Mouse (Mus musculus): Measurements from ENCODE around the gene Polr3g. TPM values are rescaled to one million over a fixed set of nuclear protein-coding genes. Genes with fewer than 3 reads are reported as not detected.
"Not testable (repeated sequence)": the region's sequence is repeated elsewhere in the genome, so short reads cannot be mapped to it uniquely, and the experiment has no call there.

The Polr3g gene
- total and polyA plus RNA-seq, 3 experiments: 26.2 to 79.4 (median 36.8) TPM

GRCm38 (mm10) chr13:81650382-81650781 lies 60.4 kb downstream of the Polr3g start:
- Histone ChIP-seq H3K4me3 (ENCODE audit: control insufficient read depth in 1 of 2, insufficient read depth in 1 of 2, low read depth in 2 of 2, low read length in 2 of 2) (peak overlapping the region in 1 of 2 experiments; percentile 46; a peak in 2 of 4 replicates), H3K36me3 (ENCODE audit: control insufficient read depth in 1 of 2, insufficient read depth in 2 of 2, low read length in 2 of 2) (peaks cover 0 to 19% of the 10 kb centered on the region in 2 experiments; a peak in 2 of 4 replicates)
- not testable (repeated sequence) for H3K9me3 ChIP-seq (replicated peaks; ENCODE audit: insufficient read depth, low read length); H3K27ac ChIP-seq (ENCODE audit: control insufficient read depth, low read depth, low read length); H3K4me1 ChIP-seq (ENCODE audit: control insufficient read depth in 1 of 2, insufficient read depth in 2 of 2, low read length in 2 of 2); H3K9ac ChIP-seq (ENCODE audit: control insufficient read depth, low read depth, low read length, poor library complexity, severe bottlenecking); H3K79me2 ChIP-seq (ENCODE audit: control insufficient read depth, insufficient read depth, low read length, poor library complexity); H3K27me3 ChIP-seq (ENCODE audit: control insufficient read depth in 1 of 2, insufficient read depth in 2 of 2, low read length in 2 of 2); DNase-seq (ENCODE audit: low read depth, low spot score)
- TF ChIP-seq RCOR1 (IDR thresholded peaks at IDR 0.05; ENCODE audit: low read depth, low read length): peak; percentile 56; the same call in 1 of the 2 replicates
- peak; percentile 47; the same call in 1 of the 2 replicates for TF ChIP-seq TCF12 (IDR thresholded peaks at IDR 0.05; ENCODE audit: low read depth, low read length)
- peak; percentile 17; the same call in 1 of the 2 replicates for TF ChIP-seq TAL1 (IDR thresholded peaks at IDR 0.05; ENCODE audit: low read length)
- TF ChIP-seq EP300 (IDR thresholded peaks at IDR 0.05; ENCODE audit: low read depth in 1 of 2, low read length in 2 of 2): peak in 1 of 2 experiments; percentile 35; a peak in 1 of 4 replicates

- H3K4me1 ChIP-seq (ENCODE audit: control insufficient read depth in 1 of 2, insufficient read depth in 2 of 2, low read length in 2 of 2): peaks cover 9 to 30% of the 10 kb centered on the region in 2 experiments
- no peak for TF ChIP-seq MAFK (IDR thresholded peaks at IDR 0.05; ENCODE audit: borderline replicate concordance, low read depth, low read length)
- TF ChIP-seq KAT2A (conservative IDR thresholded peaks at IDR 0.05; ENCODE audit: low read depth, low read length): no peak; the same call in 1 of the 2 replicates
- TF ChIP-seq GATA1 (IDR thresholded peaks at IDR 0.05; ENCODE audit: low read depth, low read length): peak; percentile 85
- TF ChIP-seq EP300 (IDR thresholded peaks at IDR 0.05; ENCODE audit: low read depth in 1 of 2, low read length in 2 of 2): peak; percentile 86 to 89
- TF ChIP-seq NELFE (IDR thresholded peaks at IDR 0.05; ENCODE audit: low read depth, low read length): no peak
- TF ChIP-seq ZC3H11A (IDR thresholded peaks at IDR 0.05; ENCODE audit: low read depth, low read length): no peak
- no peak for TF ChIP-seq ZMIZ1 (IDR thresholded peaks at IDR 0.05; ENCODE audit: low read depth, low read length)
- TF ChIP-seq POLR2AphosphoS5 (IDR thresholded peaks at IDR 0.05; ENCODE audit: borderline replicate concordance, low read depth, low read length): no peak
- TF ChIP-seq RCOR1 (IDR thresholded peaks at IDR 0.05; ENCODE audit: low read depth, low read length): peak; percentile 90
- TF ChIP-seq HCFC1 (IDR thresholded peaks at IDR 0.05; ENCODE audit: low read depth, low read length): no peak
- TF ChIP-seq USF2 (IDR thresholded peaks at IDR 0.05; ENCODE audit: borderline replicate concordance in 1 of 2, insufficient read depth in 1 of 2, low read depth in 1 of 2, low read length in 2 of 2): no peak
- TF ChIP-seq MYC (IDR thresholded peaks at IDR 0.05; ENCODE audit: low read depth, low read length): no peak
- TF ChIP-seq CHD2 (IDR thresholded peaks at IDR 0.05; ENCODE audit: low read length): no peak
- TF ChIP-seq NRF1 (IDR thresholded peaks at IDR 0.05; ENCODE audit: insufficient read depth, low read depth, low read length, poor library complexity, severe bottlenecking): no peak
- TF ChIP-seq MAX (IDR thresholded peaks at IDR 0.05; ENCODE audit: low read length): no peak
- no peak for TF ChIP-seq UBTF (IDR thresholded peaks at IDR 0.05; ENCODE audit: borderline replicate concordance, insufficient read depth, low read depth, low read length)
- TF ChIP-seq CTCF (IDR thresholded peaks at IDR 0.05 in 2 of 3, conservative IDR thresholded peaks at IDR 0.05 in 1 of 3; ENCODE audit: control insufficient read depth in 1 of 3, insufficient read depth in 1 of 3, low read depth in 2 of 3, low read length in 3 of 3, poor library complexity in 1 of 3, severe bottlenecking in 1 of 3): no peak
- no peak for TF ChIP-seq BHLHE40 (IDR thresholded peaks at IDR 0.05; ENCODE audit: borderline replicate concordance, low read depth, low read length)
- TF ChIP-seq SIN3A (IDR thresholded peaks at IDR 0.05; ENCODE audit: low read length): 0 out of 2 replicates have a peak, but pooled peaks have one; percentile 20
- no peak for TF ChIP-seq TBP (IDR thresholded peaks at IDR 0.05; ENCODE audit: low read depth, low read length)
- no peak for TF ChIP-seq POLR2A (IDR thresholded peaks at IDR 0.05; ENCODE audit: control insufficient read depth in 1 of 2, insufficient read depth in 1 of 2, low read depth in 1 of 2, low read length in 2 of 2, poor library complexity in 1 of 2)
- TF ChIP-seq MAZ (IDR thresholded peaks at IDR 0.05; ENCODE audit: low read depth, low read length): no peak
- peak; percentile 73 for TF ChIP-seq TAL1 (IDR thresholded peaks at IDR 0.05; ENCODE audit: low read length)
- TF ChIP-seq E2F4 (IDR thresholded peaks at IDR 0.05; ENCODE audit: borderline replicate concordance, low read depth, low read length): no peak
- no peak for TF ChIP-seq MYB (IDR thresholded peaks at IDR 0.05; ENCODE audit: low read depth, low read length)
- peak; percentile 56 for TF ChIP-seq ETS1 (IDR thresholded peaks at IDR 0.05; ENCODE audit: low read depth, low read length)
- TF ChIP-seq JUND (IDR thresholded peaks at IDR 0.05; ENCODE audit: low read depth, low read length): no peak
- no peak for TF ChIP-seq RAD21 (IDR thresholded peaks at IDR 0.05; ENCODE audit: low read depth, low read length)
- TF ChIP-seq MXI1 (IDR thresholded peaks at IDR 0.05; ENCODE audit: low read depth, low read length): no peak; the same call in 1 of the 2 replicates
- no peak for TF ChIP-seq ZNF384 (IDR thresholded peaks at IDR 0.05; ENCODE audit: low read depth, low read length)
Measured at GRCm38 (mm10) chr13:81646348-81646747, 64.5 kb downstream of the Polr3g start.

More at GRCm38 (mm10) chr13:81646348-81646747, 64.5 kb downstream of the Polr3g start:
- H3K36me3 ChIP-seq (ENCODE audit: control insufficient read depth in 1 of 2, insufficient read depth in 2 of 2, low read length in 2 of 2): peaks cover 0 to 31% of the 10 kb centered on the region in 2 experiments; a peak in 2 of 4 replicates
- DNase-seq (ENCODE audit: low read depth, low spot score): peak; percentile 65
- H3K4me3 ChIP-seq (ENCODE audit: control insufficient read depth in 1 of 2, insufficient read depth in 1 of 2, low read depth in 2 of 2, low read length in 2 of 2): peak overlapping the region in 1 of 2 experiments; percentile 17; a peak in 2 of 4 replicates
- no peak overlapping the region for H3K9ac ChIP-seq (ENCODE audit: control insufficient read depth, low read depth, low read length, poor library complexity, severe bottlenecking)
- H3K9me3 ChIP-seq (replicated peaks; ENCODE audit: insufficient read depth, low read length): no peaks in the 10 kb centered on the region
- no peak overlapping the region; the same call in 1 of the 2 replicates for H3K27ac ChIP-seq (ENCODE audit: control insufficient read depth, low read depth, low read length)
- H3K79me2 ChIP-seq (ENCODE audit: control insufficient read depth, insufficient read depth, low read length, poor library complexity): no peaks in the 10 kb centered on the region
- no peaks in the 10 kb centered on the region for H3K27me3 ChIP-seq (ENCODE audit: control insufficient read depth in 1 of 2, insufficient read depth in 2 of 2, low read length in 2 of 2)
